Mouse (Mus musculus): ENCODE data around the gene Tmbim1. TPM values are rescaled to one million over a fixed set of nuclear protein-coding genes. Genes with fewer than 3 reads are reported as not detected.

Gene Tmbim1
- polyA plus RNA-seq, 1 experiment from 2014 or later = 10.5 TPM

- no peaks in the 10 kb centered on the region for H3K4me1 ChIP-seq (ENCODE audit: control insufficient read depth, insufficient read depth, low read length)
- ATAC-seq (replicated peaks; ENCODE audit: insufficient number of reproducible peaks, low FRiP score, low TSS enrichment, low read depth) (no peak), DNase-seq (ENCODE audit: low spot score) (no peak)
- WGBS = 95% methylated on average over 8 of the region's 8 CpGs
- no peak overlapping the region for H3K4me3 ChIP-seq (ENCODE audit: low read depth, low read length)
- no peaks in the 10 kb centered on the region for H3K9me3 ChIP-seq (replicated peaks; ENCODE audit: control insufficient read depth, low read length)
- peaks cover 6% of the 10 kb centered on the region for H3K36me3 ChIP-seq (replicated peaks; ENCODE audit: control insufficient read depth, insufficient read depth, low read depth, low read length)
- no peak overlapping the region for H3K27ac ChIP-seq (replicated peaks; ENCODE audit: low read depth, low read length)
- no peak overlapping the region for H3K4me2 ChIP-seq (ENCODE audit: low read depth, low read length)
- H3K27me3 ChIP-seq (ENCODE audit: control insufficient read depth, insufficient read depth, low read length) = no peaks in the 10 kb centered on the region
- no peak overlapping the region for H3K9ac ChIP-seq (replicated peaks; ENCODE audit: low read length)
Measured at GRCm38 (mm10) chr1:74255704-74256345, 49.6 kb downstream of the Tmbim1 start.

- H3K9ac ChIP-seq (replicated peaks; ENCODE audit: low read length) = no peak overlapping the region
- ATAC-seq (replicated peaks; ENCODE audit: insufficient number of reproducible peaks, low FRiP score, low TSS enrichment, low read depth) = no peak
- WGBS = 88% methylated on average over 4 of the region's 4 CpGs
- H3K9me3 ChIP-seq (replicated peaks; ENCODE audit: control insufficient read depth, low read length) = no peaks in the 10 kb centered on the region
- H3K27me3 ChIP-seq (ENCODE audit: control insufficient read depth, insufficient read depth, low read length) = no peaks in the 10 kb centered on the region
- peaks cover 6% of the 10 kb centered on the region for H3K36me3 ChIP-seq (replicated peaks; ENCODE audit: control insufficient read depth, insufficient read depth, low read depth, low read length)
- H3K4me1 ChIP-seq (ENCODE audit: control insufficient read depth, insufficient read depth, low read length) = no peaks in the 10 kb centered on the region
- DNase-seq (ENCODE audit: low spot score) = no peak
- no peak overlapping the region for H3K4me3 ChIP-seq (ENCODE audit: low read depth, low read length)
- no peak overlapping the region for H3K27ac ChIP-seq (replicated peaks; ENCODE audit: low read depth, low read length)
- no peak overlapping the region for H3K4me2 ChIP-seq (ENCODE audit: low read depth, low read length)
Measured at GRCm38 (mm10) chr1:74250096-74250495, 55.3 kb downstream of the Tmbim1 start.

- H3K36me3 ChIP-seq (replicated peaks; ENCODE audit: control insufficient read depth, insufficient read depth, low read depth, low read length) = peaks cover 6% of the 10 kb centered on the region
- no peak overlapping the region for H3K27ac ChIP-seq (replicated peaks; ENCODE audit: low read depth, low read length)
- DNase-seq (ENCODE audit: low spot score) (no peak), ATAC-seq (replicated peaks; ENCODE audit: insufficient number of reproducible peaks, low FRiP score, low TSS enrichment, low read depth) (no peak)
- H3K4me3 ChIP-seq (ENCODE audit: low read depth, low read length) = no peak overlapping the region
- H3K4me1 ChIP-seq (ENCODE audit: control insufficient read depth, insufficient read depth, low read length) = no peaks in the 10 kb centered on the region
- no peak overlapping the region for H3K9ac ChIP-seq (replicated peaks; ENCODE audit: low read length)
- 87% methylated on average over 5 of the region's 5 CpGs for WGBS
- H3K9me3 ChIP-seq (replicated peaks; ENCODE audit: control insufficient read depth, low read length) = no peaks in the 10 kb centered on the region
- H3K27me3 ChIP-seq (ENCODE audit: control insufficient read depth, insufficient read depth, low read length) = no peaks in the 10 kb centered on the region
- no peak overlapping the region for H3K4me2 ChIP-seq (ENCODE audit: low read depth, low read length)
Measured at GRCm38 (mm10) chr1:74249331-74249980, 56.0 kb downstream of the Tmbim1 start.

GRCm38 (mm10) chr1:74248799-74249198, 56.6 kb downstream of the Tmbim1 start:
- DNase-seq (ENCODE audit: low spot score) (no peak), ATAC-seq (replicated peaks; ENCODE audit: insufficient number of reproducible peaks, low FRiP score, low TSS enrichment, low read depth) (no peak)
- Histone ChIP-seq H3K4me3 (ENCODE audit: low read depth, low read length) (no peak overlapping the region), H3K27ac (replicated peaks; ENCODE audit: low read depth, low read length) (no peak overlapping the region), H3K9me3 (replicated peaks; ENCODE audit: control insufficient read depth, low read length) (no peaks in the 10 kb centered on the region), H3K36me3 (replicated peaks; ENCODE audit: control insufficient read depth, insufficient read depth, low read depth, low read length) (peaks cover 6% of the 10 kb centered on the region), H3K9ac (replicated peaks; ENCODE audit: low read length) (no peak overlapping the region), H3K27me3 (ENCODE audit: control insufficient read depth, insufficient read depth, low read length) (no peaks in the 10 kb centered on the region), H3K4me1 (ENCODE audit: control insufficient read depth, insufficient read depth, low read length) (no peaks in the 10 kb centered on the region), H3K4me2 (ENCODE audit: low read depth, low read length) (no peak overlapping the region)
- WGBS = 77% methylated on average over 1 of the region's 1 CpGs

GRCm38 (mm10) chr1:74245525-74245924, 59.9 kb downstream of the Tmbim1 start:
- 0 out of 2 replicates have a peak, but pooled peaks cover under 1% of the 10 kb centered on the region for H3K4me1 ChIP-seq (ENCODE audit: control insufficient read depth, insufficient read depth, low read length)
- H3K27ac ChIP-seq (replicated peaks; ENCODE audit: low read depth, low read length) = no peak overlapping the region
- no peaks in the 10 kb centered on the region for H3K27me3 ChIP-seq (ENCODE audit: control insufficient read depth, insufficient read depth, low read length)
- no peak overlapping the region for H3K4me2 ChIP-seq (ENCODE audit: low read depth, low read length)
- no peaks in the 10 kb centered on the region for H3K36me3 ChIP-seq (replicated peaks; ENCODE audit: control insufficient read depth, insufficient read depth, low read depth, low read length)
- 78% methylated on average over 2 of the region's 2 CpGs for WGBS
- H3K9me3 ChIP-seq (replicated peaks; ENCODE audit: control insufficient read depth, low read length) = no peaks in the 10 kb centered on the region
- no peak overlapping the region for H3K4me3 ChIP-seq (ENCODE audit: low read depth, low read length)
- no peak for DNase-seq (ENCODE audit: low spot score)
- ATAC-seq (replicated peaks; ENCODE audit: insufficient number of reproducible peaks, low FRiP score, low TSS enrichment, low read depth) = no peak
- no peak overlapping the region for H3K9ac ChIP-seq (replicated peaks; ENCODE audit: low read length)

GRCm38 (mm10) chr1:74240832-74241231, 64.6 kb downstream of the Tmbim1 start:
- no peaks in the 10 kb centered on the region for H3K9me3 ChIP-seq (replicated peaks; ENCODE audit: control insufficient read depth, low read length)
- no peaks in the 10 kb centered on the region for H3K36me3 ChIP-seq (replicated peaks; ENCODE audit: control insufficient read depth, insufficient read depth, low read depth, low read length)
- 92% methylated on average over 4 of the region's 4 CpGs for WGBS
- no peak overlapping the region for H3K27ac ChIP-seq (replicated peaks; ENCODE audit: low read depth, low read length)
- H3K27me3 ChIP-seq (ENCODE audit: control insufficient read depth, insufficient read depth, low read length) = no peaks in the 10 kb centered on the region
- H3K4me3 ChIP-seq (ENCODE audit: low read depth, low read length) = no peak overlapping the region
- H3K9ac ChIP-seq (replicated peaks; ENCODE audit: low read length) = no peak overlapping the region
- DNase-seq (ENCODE audit: low spot score) (no peak), ATAC-seq (replicated peaks; ENCODE audit: insufficient number of reproducible peaks, low FRiP score, low TSS enrichment, low read depth) (no peak)
- H3K4me2 ChIP-seq (ENCODE audit: low read depth, low read length) = no peak overlapping the region
- 0 out of 2 replicates have a peak, but pooled peaks cover 3% of the 10 kb centered on the region for H3K4me1 ChIP-seq (ENCODE audit: control insufficient read depth, insufficient read depth, low read length)

- Histone ChIP-seq H3K4me3 (ENCODE audit: low read depth, low read length) (no peak overlapping the region), H3K9ac (replicated peaks; ENCODE audit: low read length) (no peak overlapping the region), H3K36me3 (replicated peaks; ENCODE audit: control insufficient read depth, insufficient read depth, low read depth, low read length) (no peaks in the 10 kb centered on the region), H3K9me3 (replicated peaks; ENCODE audit: control insufficient read depth, low read length) (no peaks in the 10 kb centered on the region), H3K4me2 (ENCODE audit: low read depth, low read length) (no peak overlapping the region), H3K27me3 (ENCODE audit: control insufficient read depth, insufficient read depth, low read length) (no peaks in the 10 kb centered on the region), H3K27ac (replicated peaks; ENCODE audit: low read depth, low read length) (no peak overlapping the region), H3K4me1 (ENCODE audit: control insufficient read depth, insufficient read depth, low read length) (0 out of 2 replicates have a peak, but pooled peaks cover 3% of the 10 kb centered on the region)
- WGBS = 67% methylated on average over 6 of the region's 6 CpGs
- DNase-seq (ENCODE audit: low spot score) (peak; percentile 17), ATAC-seq (replicated peaks; ENCODE audit: insufficient number of reproducible peaks, low FRiP score, low TSS enrichment, low read depth) (no peak)
Measured at GRCm38 (mm10) chr1:74240311-74240710, 65.1 kb downstream of the Tmbim1 start.

GRCm38 (mm10) chr1:74239618-74240017, 65.8 kb downstream of the Tmbim1 start:
- H3K4me3 ChIP-seq (ENCODE audit: low read depth, low read length) = no peak overlapping the region
- ATAC-seq (replicated peaks; ENCODE audit: insufficient number of reproducible peaks, low FRiP score, low TSS enrichment, low read depth) = no peak

More at GRCm38 (mm10) chr1:74239618-74240017, 65.8 kb downstream of the Tmbim1 start:
- Histone ChIP-seq H3K27me3 (ENCODE audit: control insufficient read depth, insufficient read depth, low read length) (no peaks in the 10 kb centered on the region), H3K36me3 (replicated peaks; ENCODE audit: control insufficient read depth, insufficient read depth, low read depth, low read length) (no peaks in the 10 kb centered on the region), H3K4me1 (ENCODE audit: control insufficient read depth, insufficient read depth, low read length) (0 out of 2 replicates have a peak, but pooled peaks cover 3% of the 10 kb centered on the region), H3K9ac (replicated peaks; ENCODE audit: low read length) (no peak overlapping the region), H3K27ac (replicated peaks; ENCODE audit: low read depth, low read length) (no peak overlapping the region), H3K9me3 (replicated peaks; ENCODE audit: control insufficient read depth, low read length) (no peaks in the 10 kb centered on the region), H3K4me2 (ENCODE audit: low read depth, low read length) (no peak overlapping the region)
- WGBS = 66% methylated on average over 11 of the region's 11 CpGs
- DNase-seq (ENCODE audit: low spot score) = no peak
